Mouse (Mus musculus): ENCODE data around the gene R3hdm4. TPM values are rescaled to one million over a fixed set of nuclear protein-coding genes. Genes with fewer than 3 reads are reported as not detected.

The R3hdm4 gene
- total and polyA plus RNA-seq, 3 experiments = 82.4 to 123 (median 85.6) TPM

DNA sequence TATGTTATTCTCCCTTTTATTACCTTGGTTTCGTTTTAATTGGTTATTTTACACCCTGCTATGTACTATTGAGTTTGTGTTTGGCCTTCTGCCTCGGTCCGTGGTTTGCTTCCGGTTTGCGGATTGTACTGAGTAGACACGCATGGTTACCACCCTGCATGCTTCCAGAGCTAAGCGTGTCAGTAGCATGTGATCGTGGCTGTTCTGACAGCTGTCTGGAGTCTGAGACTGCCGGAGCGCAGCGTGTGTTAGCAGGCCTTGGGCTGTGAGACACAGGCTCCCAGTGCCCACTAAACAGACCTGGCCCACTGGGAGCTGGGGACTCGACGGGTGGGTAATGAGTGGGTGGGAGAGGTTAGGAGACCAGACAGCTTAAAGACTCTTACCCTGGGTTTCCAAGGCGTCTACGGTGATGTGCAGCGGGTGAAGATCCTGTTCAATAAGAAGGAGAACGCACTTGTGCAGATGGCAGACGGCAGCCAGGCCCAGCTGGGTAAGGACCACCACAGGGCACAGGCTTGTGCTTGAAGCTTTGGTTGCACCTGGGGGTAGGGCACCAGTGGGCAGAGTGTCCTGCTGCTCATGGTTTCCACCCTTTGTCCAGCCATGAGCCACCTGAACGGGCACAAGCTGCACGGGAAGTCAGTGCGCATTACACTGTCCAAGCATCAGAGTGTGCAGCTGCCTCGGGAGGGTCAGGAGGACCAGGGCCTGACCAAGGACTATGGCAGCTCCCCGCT, 58.8 kb downstream of the R3hdm4 start:
- Histone ChIP-seq H3K79me2 (replicated peaks; ENCODE audit: control insufficient read depth, insufficient read depth, low read length) (peaks cover 4% of the 10 kb centered on the region), H3K36me3 (ENCODE audit: control insufficient read depth, insufficient read depth, low read length) (peaks cover 3% of the 10 kb centered on the region; the same call in 1 of the 2 replicates), H3K27me3 (ENCODE audit: control insufficient read depth, insufficient read depth, low read length) (no peaks in the 10 kb centered on the region), H3K4me3 (no peak overlapping the region), H3K9ac (ENCODE audit: low read depth, low read length) (no peak overlapping the region), H3K27ac (no peak overlapping the region), H3K4me1 (ENCODE audit: control insufficient read depth, insufficient read depth, low read length) (peaks cover 20% of the 10 kb centered on the region)
- no peak for DNase-seq
- 83% methylated on average over 23 of the region's 23 CpGs for WGBS
- TF ChIP-seq EP300 (IDR thresholded peaks at IDR 0.05; ENCODE audit: insufficient read depth, low read depth, low read length) (no peak), POLR2A (IDR thresholded peaks at IDR 0.05; ENCODE audit: insufficient read depth, low read depth, low read length) (no peak), CTCF (IDR thresholded peaks at IDR 0.05) (no peak)
- intact Hi-C loops (cut with DNase I) = no loop called here

DNA sequence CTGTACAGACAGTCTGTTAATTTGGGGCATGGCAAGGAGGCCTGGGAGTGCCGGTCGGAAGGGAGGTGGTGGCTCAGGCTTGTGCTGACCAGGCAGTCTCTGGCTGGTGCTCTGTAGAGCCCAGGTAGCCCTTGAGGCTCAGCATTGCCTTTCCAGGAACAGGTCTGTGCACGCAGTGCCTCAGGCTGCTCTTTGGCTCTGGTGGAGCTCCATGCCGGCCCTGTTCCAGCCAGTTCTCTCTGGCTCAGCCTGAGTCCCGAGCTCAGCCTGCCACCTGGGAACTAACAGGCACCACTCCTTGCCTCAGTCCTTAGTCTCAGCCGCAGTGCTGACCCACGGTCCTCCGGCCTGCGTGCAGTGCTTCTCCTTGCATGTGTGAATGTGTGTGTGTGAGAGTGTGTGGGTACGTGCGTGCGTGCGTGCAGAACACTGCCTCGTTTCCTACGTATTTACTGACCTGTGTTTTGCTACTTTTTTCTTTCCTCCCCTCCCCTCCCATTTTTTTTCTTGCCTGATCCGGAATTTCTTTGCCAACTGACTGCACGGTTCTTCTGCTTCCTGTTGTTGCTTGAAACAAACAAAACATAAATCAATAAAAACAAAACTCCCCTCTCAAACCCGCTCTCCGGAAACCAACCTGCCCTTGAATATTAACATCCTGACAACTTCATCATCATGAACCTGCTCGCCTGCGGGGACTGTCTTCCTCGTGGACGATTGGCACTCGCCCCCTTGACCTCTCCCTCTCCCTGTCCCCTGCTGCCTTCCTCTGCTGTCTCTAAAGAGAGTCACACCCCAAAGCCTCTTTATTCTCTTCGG, 59.6 kb downstream of the R3hdm4 start:
- Histone ChIP-seq H3K27me3 (ENCODE audit: control insufficient read depth, insufficient read depth, low read length) (no peaks in the 10 kb centered on the region), H3K36me3 (ENCODE audit: control insufficient read depth, insufficient read depth, low read length) (peaks cover 8% of the 10 kb centered on the region; the same call in 1 of the 2 replicates), H3K9ac (ENCODE audit: low read depth, low read length) (no peak overlapping the region), H3K4me1 (ENCODE audit: control insufficient read depth, insufficient read depth, low read length) (peaks cover 28% of the 10 kb centered on the region), H3K4me3 (no peak overlapping the region), H3K79me2 (replicated peaks; ENCODE audit: control insufficient read depth, insufficient read depth, low read length) (peaks cover 5% of the 10 kb centered on the region), H3K27ac (no peak overlapping the region)
- whole genome bisulfite sequencing = 71% methylated on average over 25 of the region's 25 CpGs
- intact Hi-C loops (cut with DNase I) = no loop called here
- DNase-seq = no peak
- TF ChIP-seq POLR2A (IDR thresholded peaks at IDR 0.05; ENCODE audit: insufficient read depth, low read depth, low read length) = no peak
- no peak for TF ChIP-seq CTCF (IDR thresholded peaks at IDR 0.05)
- TF ChIP-seq EP300 (IDR thresholded peaks at IDR 0.05; ENCODE audit: insufficient read depth, low read depth, low read length) = no peak

DNA sequence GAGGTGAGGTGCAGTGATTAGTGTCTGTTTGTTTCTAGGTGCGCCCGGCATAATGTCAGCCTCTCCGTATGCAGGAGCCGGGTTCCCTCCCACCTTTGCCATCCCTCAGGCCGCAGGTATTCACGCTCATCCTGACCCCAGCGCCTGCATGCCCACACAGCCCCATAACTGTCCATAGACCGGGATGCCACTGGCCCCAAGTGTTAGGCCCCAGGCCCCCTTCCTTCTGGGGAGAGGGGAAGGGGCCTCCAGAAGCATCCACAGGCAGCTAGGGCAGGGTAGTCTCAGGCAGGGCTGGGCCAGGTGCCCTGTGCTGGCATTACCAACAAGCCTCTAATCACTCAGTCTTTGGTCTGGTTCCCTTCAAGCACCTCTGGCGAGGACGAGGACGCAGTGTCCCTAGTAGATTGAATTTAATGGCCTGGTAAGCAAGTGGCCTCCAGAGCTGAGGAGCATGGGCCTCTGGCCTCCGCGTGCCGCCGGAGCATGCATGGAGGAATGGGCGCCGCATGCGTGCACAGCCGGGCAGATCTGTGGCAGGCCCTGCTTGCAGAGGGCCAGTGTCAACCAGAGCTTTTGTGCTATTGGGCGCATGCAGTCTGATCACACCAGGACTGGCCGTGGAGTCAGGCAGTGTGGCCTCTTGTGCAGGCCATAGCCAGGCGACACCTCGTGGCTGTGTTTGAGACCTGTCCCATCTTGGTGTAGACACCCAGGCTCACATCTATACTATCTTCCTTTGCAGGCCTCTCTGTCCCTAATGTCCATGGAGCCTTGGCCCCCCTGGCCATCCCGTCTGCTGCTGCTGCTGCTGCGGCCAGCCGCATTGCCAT, 60.7 kb downstream of the R3hdm4 start:
- peaks cover 8% of the 10 kb centered on the region; the same call in 1 of the 2 replicates for H3K36me3 ChIP-seq (ENCODE audit: control insufficient read depth, insufficient read depth, low read length)

More for the DNA sequence above, 60.7 kb downstream of the R3hdm4 start:
- TF ChIP-seq POLR2A (IDR thresholded peaks at IDR 0.05; ENCODE audit: insufficient read depth, low read depth, low read length) (no peak), CTCF (IDR thresholded peaks at IDR 0.05) (no peak), EP300 (IDR thresholded peaks at IDR 0.05; ENCODE audit: insufficient read depth, low read depth, low read length) (no peak)
- no peak overlapping the region for H3K4me3 ChIP-seq
- peaks cover 33% of the 10 kb centered on the region for H3K4me1 ChIP-seq (ENCODE audit: control insufficient read depth, insufficient read depth, low read length)
- no peak overlapping the region for H3K27ac ChIP-seq
- 89% methylated on average over 26 of the region's 26 CpGs for WGBS
- intact Hi-C loops (cut with DNase I) = no loop called here
- H3K27me3 ChIP-seq (ENCODE audit: control insufficient read depth, insufficient read depth, low read length) = no peaks in the 10 kb centered on the region
- peaks cover 7% of the 10 kb centered on the region for H3K79me2 ChIP-seq (replicated peaks; ENCODE audit: control insufficient read depth, insufficient read depth, low read length)
- no peak for DNase-seq
- H3K9ac ChIP-seq (ENCODE audit: low read depth, low read length) = no peak overlapping the region

Small RNA genes within 50 kb of the gene (microRNA-seq; reads per million reads assigned to microRNA genes)
- gene Mir6910 = 0 to 1.1 reads per million in 2 experiments

Other genes starting within 250 kb of the R3hdm4 start
Only the 30 nearest of the 34 such genes appear.
- 1,000 to 10,000 TPM; 1,364 to 1,491 TPM for gene Bsg, start 216.7 kb downstream of the R3hdm4 start, total RNA-seq (2021)
- 1,570 and 1,684 TPM in 2 replicates for gene Bsg, start 216.7 kb downstream of the R3hdm4 start, polyA plus RNA-seq (2012; rRNA removed)
- 10 to 100 TPM; 17.0 to 17.5 TPM for gene Hcn2, start 204.6 kb downstream of the R3hdm4 start, total RNA-seq (2021)
- gene Hcn2, start 204.6 kb downstream of the R3hdm4 start, polyA plus RNA-seq (2012; rRNA removed) = 23.8 and 33.5 TPM in 2 replicates
- gene Polrmt, start 174.6 kb downstream of the R3hdm4 start, total RNA-seq (2021) = 10 to 100 TPM; 42.2 to 44.7 TPM
- 47.0 and 52.3 TPM in 2 replicates for gene Polrmt, start 174.6 kb downstream of the R3hdm4 start, polyA plus RNA-seq (2012; rRNA removed)
- not detected for gene Fgf22, start 166.1 kb downstream of the R3hdm4 start, total RNA-seq (2021)
- not detected in 2 replicates for gene Fgf22, start 166.1 kb downstream of the R3hdm4 start, polyA plus RNA-seq (2012; rRNA removed)
- gene Rnf126, start 154.3 kb downstream of the R3hdm4 start, total RNA-seq (2021) = 10 to 100 TPM; 22.9 to 23.6 TPM
- 41.4 and 48.0 TPM in 2 replicates for gene Rnf126, start 154.3 kb downstream of the R3hdm4 start, polyA plus RNA-seq (2012; rRNA removed)
- 1 to 10 TPM; 3.8 to 4.7 TPM for gene Fstl3, start 143.9 kb downstream of the R3hdm4 start, total RNA-seq (2021)
- gene Fstl3, start 143.9 kb downstream of the R3hdm4 start, polyA plus RNA-seq (2012; rRNA removed) = 9.7 and 11.9 TPM in 2 replicates
- gene Prss57, start 130.2 kb downstream of the R3hdm4 start, total RNA-seq (2021) = not detected
- gene Prss57, start 130.2 kb downstream of the R3hdm4 start, polyA plus RNA-seq (2012; rRNA removed) = 0.08 and 0.20 TPM in 2 replicates
- gene Palm, start 127.6 kb downstream of the R3hdm4 start, total RNA-seq (2021) = 10 to 100 TPM; 51.4 to 55.6 TPM
- gene Palm, start 127.6 kb downstream of the R3hdm4 start, polyA plus RNA-seq (2012; rRNA removed) = 31.4 and 36.6 TPM in 2 replicates
- under 1 TPM; 0.50 to 0.52 TPM for gene Misp, start 100.2 kb downstream of the R3hdm4 start, total RNA-seq (2021)
- gene Misp, start 100.2 kb downstream of the R3hdm4 start, polyA plus RNA-seq (2012; rRNA removed) = 0.26 and 0.82 TPM in 2 replicates
- 10 to 100 TPM; 43.9 to 51.8 TPM for gene Ptbp1, start 66.8 kb downstream of the R3hdm4 start, total RNA-seq (2021)
- gene Ptbp1, start 66.8 kb downstream of the R3hdm4 start, polyA plus RNA-seq (2012; rRNA removed) = 47.5 and 52.6 TPM in 2 replicates
- gene Prtn3, start 46.7 kb downstream of the R3hdm4 start, total RNA-seq (2021) = 1 to 10 TPM in 1 of 2 experiments, under 1 TPM in 1; 0.55 to 1.2 TPM
- 0.84 TPM in 1 of 2 replicates, not detected in the other for gene Prtn3, start 46.7 kb downstream of the R3hdm4 start, polyA plus RNA-seq (2012; rRNA removed)
- under 1 TPM; 0.20 to 0.31 TPM for gene Plppr3, start 46.6 kb downstream of the R3hdm4 start, total RNA-seq (2021)
- gene Plppr3, start 46.6 kb downstream of the R3hdm4 start, polyA plus RNA-seq (2012; rRNA removed) = 0.50 and 0.80 TPM in 2 replicates
- not detected for gene Elane, start 35.0 kb downstream of the R3hdm4 start, total RNA-seq (2021)
- gene Elane, start 35.0 kb downstream of the R3hdm4 start, polyA plus RNA-seq (2012; rRNA removed) = 0.23 TPM in 1 of 2 replicates, not detected in the other
- gene Cfd, start 30.4 kb downstream of the R3hdm4 start, total RNA-seq (2021) = 10 to 100 TPM; 22.9 to 98.7 TPM
- gene Cfd, start 30.4 kb downstream of the R3hdm4 start, polyA plus RNA-seq (2012; rRNA removed) = 85.9 and 490 TPM in 2 replicates
- 10 to 100 TPM; 40.8 to 54.1 TPM for gene Med16, start 12.3 kb downstream of the R3hdm4 start, total RNA-seq (2021)
- gene Med16, start 12.3 kb downstream of the R3hdm4 start, polyA plus RNA-seq (2012; rRNA removed) = 54.9 and 62.4 TPM in 2 replicates
- gene Gm26602, start 10.4 kb downstream of the R3hdm4 start, total RNA-seq (2021) = not detected
- gene Gm26602, start 10.4 kb downstream of the R3hdm4 start, polyA plus RNA-seq (2012; rRNA removed) = not detected in 2 replicates
- under 1 TPM; 0.10 to 0.25 TPM for gene Kiss1r, start 4.2 kb downstream of the R3hdm4 start, total RNA-seq (2021)
- gene Kiss1r, start 4.2 kb downstream of the R3hdm4 start, polyA plus RNA-seq (2012; rRNA removed) = 0.79 and 1.5 TPM in 2 replicates
- gene Arid3a, start 5.8 kb upstream of the R3hdm4 start, total RNA-seq (2021) = 1 to 10 TPM; 1.3 to 1.5 TPM
- gene Arid3a, start 5.8 kb upstream of the R3hdm4 start, polyA plus RNA-seq (2012; rRNA removed) = 0.88 and 1.7 TPM in 2 replicates
- 10 to 100 TPM; 27.8 to 29.4 TPM for gene Wdr18, start 38.9 kb upstream of the R3hdm4 start, total RNA-seq (2021)
- gene Wdr18, start 38.9 kb upstream of the R3hdm4 start, polyA plus RNA-seq (2012; rRNA removed) = 31.7 and 32.2 TPM in 2 replicates
- under 1 TPM; 0.20 to 0.31 TPM for gene Grin3b, start 49.5 kb upstream of the R3hdm4 start, total RNA-seq (2021)
- gene Grin3b, start 49.5 kb upstream of the R3hdm4 start, polyA plus RNA-seq (2012; rRNA removed) = 0.20 and 0.29 TPM in 2 replicates
- 100 to 1,000 TPM; 109 to 124 TPM for gene Tmem259, start 63.1 kb upstream of the R3hdm4 start, total RNA-seq (2021)
- 184 and 220 TPM in 2 replicates for gene Tmem259, start 63.1 kb upstream of the R3hdm4 start, polyA plus RNA-seq (2012; rRNA removed)
- 10 to 100 TPM; 30.2 to 39.3 TPM for gene Cnn2, start 67.4 kb upstream of the R3hdm4 start, total RNA-seq (2021)
- gene Cnn2, start 67.4 kb upstream of the R3hdm4 start, polyA plus RNA-seq (2012; rRNA removed) = 52.5 and 60.7 TPM in 2 replicates
- 1 to 10 TPM; 6.6 to 8.0 TPM for gene Abca7, start 75.3 kb upstream of the R3hdm4 start, total RNA-seq (2021)
- 9.2 and 10.8 TPM in 2 replicates for gene Abca7, start 75.3 kb upstream of the R3hdm4 start, polyA plus RNA-seq (2012; rRNA removed)
- gene Arhgap45, start 95.4 kb upstream of the R3hdm4 start, total RNA-seq (2021) = 1 to 10 TPM; 3.5 to 5.1 TPM
- gene Arhgap45, start 95.4 kb upstream of the R3hdm4 start, polyA plus RNA-seq (2012; rRNA removed) = 8.9 and 16.6 TPM in 2 replicates
- gene Polr2e, start 118.6 kb upstream of the R3hdm4 start, total RNA-seq (2021) = 10 to 100 TPM; 78.3 to 89.8 TPM
- 182 and 194 TPM in 2 replicates for gene Polr2e, start 118.6 kb upstream of the R3hdm4 start, polyA plus RNA-seq (2012; rRNA removed)
- 1,000 to 10,000 TPM in 1 of 2 experiments, 100 to 1,000 TPM in 1; 832 to 1,055 TPM for gene Gpx4, start 126.0 kb upstream of the R3hdm4 start, total RNA-seq (2021)
- gene Gpx4, start 126.0 kb upstream of the R3hdm4 start, polyA plus RNA-seq (2012; rRNA removed) = 860 and 993 TPM in 2 replicates
- gene Sbno2, start 184.4 kb upstream of the R3hdm4 start, total RNA-seq (2021) = 10 to 100 TPM; 10.6 to 11.2 TPM
- 16.9 and 18.0 TPM in 2 replicates for gene Sbno2, start 184.4 kb upstream of the R3hdm4 start, polyA plus RNA-seq (2012; rRNA removed)
- 100 to 1,000 TPM; 140 to 161 TPM for gene Stk11, start 194.6 kb upstream of the R3hdm4 start, total RNA-seq (2021)
- gene Stk11, start 194.6 kb upstream of the R3hdm4 start, polyA plus RNA-seq (2012; rRNA removed) = 127 and 144 TPM in 2 replicates
- gene Atp5d, start 217.4 kb upstream of the R3hdm4 start, total RNA-seq (2021) = 1,000 to 10,000 TPM; 1,015 to 1,150 TPM
- gene Atp5d, start 217.4 kb upstream of the R3hdm4 start, polyA plus RNA-seq (2012; rRNA removed) = 1,139 and 1,938 TPM in 2 replicates
- 1 to 10 TPM; 3.9 to 4.9 TPM for gene Cbarp, start 219.6 kb upstream of the R3hdm4 start, total RNA-seq (2021)
- 3.0 and 4.3 TPM in 2 replicates for gene Cbarp, start 219.6 kb upstream of the R3hdm4 start, polyA plus RNA-seq (2012; rRNA removed)

Measured in heart, adult 2 months (tissue).